Mouse (Mus musculus): ENCODE measurements around the gene Mcat. TPM values are rescaled to one million over a fixed set of nuclear protein-coding genes. Genes with fewer than 3 reads are reported as not detected.

Gene Mcat
- total and polyA plus RNA-seq, 3 experiments: 28.4 to 41.6 (median 41.2) TPM

DNA sequence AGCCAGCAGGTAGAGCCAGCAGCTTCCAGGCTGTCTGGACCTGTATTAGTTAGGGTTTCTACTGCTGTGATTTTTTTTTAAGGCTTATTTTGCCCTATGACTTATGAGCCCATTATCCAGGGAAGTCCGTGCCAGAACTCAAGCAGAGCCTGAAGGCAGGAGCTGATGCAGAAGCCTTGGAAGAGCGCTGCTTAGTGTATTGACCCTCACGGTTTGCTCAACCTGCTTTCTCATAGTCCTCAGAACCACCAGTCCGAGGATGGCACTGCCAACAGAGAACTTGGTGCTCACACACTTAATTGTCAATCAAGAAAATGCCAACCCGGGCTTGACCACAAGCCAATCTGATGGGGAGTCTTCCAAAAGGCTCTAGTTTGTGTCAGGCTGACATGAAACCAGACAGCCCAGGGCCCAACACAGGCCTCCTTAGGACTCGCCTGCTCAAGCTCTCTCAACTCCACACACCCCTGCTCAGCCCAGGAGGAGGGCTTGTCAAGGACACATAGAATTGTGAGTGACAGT, 42.7 kb downstream of the Mcat start:
- H3K79me2 ChIP-seq (replicated peaks; ENCODE audit: control insufficient read depth, extremely low read depth, insufficient read depth, poor library complexity, severe bottlenecking): no peaks in the 10 kb centered on the region
- H3K4me3 ChIP-seq (replicated peaks in 1 of 3; ENCODE audit: low read depth in 2 of 3, low read length in 2 of 3, poor library complexity in 1 of 3): no peak overlapping the region
- no peak overlapping the region for H3K4me2 ChIP-seq (ENCODE audit: insufficient read depth, low read depth, poor library complexity, severe bottlenecking)
- no peak for TF ChIP-seq GABPA (IDR thresholded peaks at IDR 0.05; ENCODE audit: insufficient replicate concordance, low read depth, low read length)
- H3K27ac ChIP-seq (ENCODE audit: insufficient read depth, low read depth): no peak overlapping the region
- peaks cover 57% of the 10 kb centered on the region for H3K27me3 ChIP-seq (replicated peaks)
- no peaks in the 10 kb centered on the region for H3K4me1 ChIP-seq (ENCODE audit: control insufficient read depth in 1 of 2, insufficient read depth in 2 of 2)
- DNase-seq (ENCODE audit: extremely low read depth): no peak
- in situ Hi-C loops (cut with MboI; ENCODE audit: low pct_ligation_motif_present, low pct_unique_long_range_greater_than_20kb, low sequenced_read_pairs): loop anchor here (25.0 kb wide), 1 partner anchor 309 kb away; no protein-coding TSS in a partner anchor
- H3K9me3 ChIP-seq (replicated peaks; ENCODE audit: low read length): peaks cover 16% of the 10 kb centered on the region
- H3K9ac ChIP-seq (ENCODE audit: insufficient read depth, low read depth): no peak overlapping the region
- dilution Hi-C loops (cut with MboI; ENCODE audit: extremely low pct_ligation_motif_present, extremely low pct_unique_long_range_greater_than_20kb, low sequenced_read_pairs): no loop called here
- H3K36me3 ChIP-seq (replicated peaks in 1 of 2; ENCODE audit: control insufficient read depth in 1 of 2, insufficient read depth in 1 of 2, low read length in 1 of 2): no peaks in the 10 kb centered on the region

DNA sequence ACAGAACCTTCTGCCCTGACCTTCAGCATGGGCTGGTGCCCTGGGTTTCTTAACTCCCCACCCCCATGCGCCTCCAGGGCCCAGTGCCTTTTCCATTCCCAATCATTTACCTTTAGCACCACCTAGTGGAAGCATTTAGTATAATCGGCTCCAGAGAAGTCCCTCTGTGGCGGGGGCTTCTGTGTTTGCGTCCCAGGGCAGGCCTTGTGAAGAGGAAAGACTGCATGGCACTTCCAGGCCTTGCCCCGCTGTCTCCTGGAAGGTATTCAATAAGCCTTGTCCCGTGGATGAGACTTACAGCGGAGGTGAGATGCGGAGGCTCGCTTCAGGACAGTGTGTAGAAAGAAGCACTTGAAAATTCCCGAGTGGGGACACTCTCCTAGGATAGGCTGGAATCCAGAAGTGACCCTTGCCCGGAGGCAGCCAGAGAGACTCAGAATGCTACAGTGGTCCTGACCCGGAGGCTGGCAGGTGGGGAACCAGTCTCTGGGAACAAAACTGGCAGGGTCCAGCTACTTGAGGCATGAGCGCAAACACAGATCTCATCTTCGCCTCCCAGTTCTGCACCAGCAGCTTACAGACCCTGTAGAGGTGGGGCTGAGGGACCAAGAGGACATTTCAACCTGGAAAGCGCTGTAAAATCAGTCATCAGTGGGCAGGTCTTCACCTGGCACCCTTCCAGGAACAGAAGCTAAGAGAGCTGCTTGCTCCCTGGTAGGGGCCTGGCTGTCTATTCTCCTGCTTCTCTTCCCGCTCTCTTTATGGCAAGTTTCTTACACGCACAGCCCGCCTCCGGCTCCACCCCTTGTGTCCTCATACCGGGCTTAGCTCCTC, 45.2 kb downstream of the Mcat start:
- no peaks in the 10 kb centered on the region for H3K36me3 ChIP-seq (replicated peaks in 1 of 2; ENCODE audit: control insufficient read depth in 1 of 2, insufficient read depth in 1 of 2, low read length in 1 of 2)
- no peaks in the 10 kb centered on the region for H3K79me2 ChIP-seq (replicated peaks; ENCODE audit: control insufficient read depth, extremely low read depth, insufficient read depth, poor library complexity, severe bottlenecking)
- no peaks in the 10 kb centered on the region for H3K4me1 ChIP-seq (ENCODE audit: control insufficient read depth in 1 of 2, insufficient read depth in 2 of 2)
- no peak overlapping the region for H3K9ac ChIP-seq (ENCODE audit: insufficient read depth, low read depth)
- TF ChIP-seq CTCF (conservative IDR thresholded peaks at IDR 0.05 in 1 of 2, IDR thresholded peaks at IDR 0.05 in 1 of 2; ENCODE audit: low read depth in 2 of 2, low read length in 2 of 2) (peak; percentile 31 to 87), CHD2 (IDR thresholded peaks at IDR 0.05; ENCODE audit: low read length) (peak; percentile 81), MXI1 (IDR thresholded peaks at IDR 0.05; ENCODE audit: low read depth, low read length) (no peak), SMC3 (IDR thresholded peaks at IDR 0.05; ENCODE audit: low read depth, low read length) (peak; percentile 79), RAD21 (IDR thresholded peaks at IDR 0.05; ENCODE audit: low read depth, low read length) (peak; percentile 91), TCF12 (IDR thresholded peaks at IDR 0.05; ENCODE audit: low read depth, low read length) (0 out of 2 replicates have a peak, but pooled peaks have one; percentile 21), MAX (IDR thresholded peaks at IDR 0.05; ENCODE audit: low read length) (0 out of 2 replicates have a peak, but pooled peaks have one; percentile 36), ZKSCAN1 (IDR thresholded peaks at IDR 0.05; ENCODE audit: borderline replicate concordance, low read depth, low read length) (no peak), ZC3H11A (IDR thresholded peaks at IDR 0.05; ENCODE audit: low read depth, low read length) (peak; percentile 61), IRF4 (IDR thresholded peaks at IDR 0.05; ENCODE audit: low read depth, low read length) (no peak), ZMIZ1 (IDR thresholded peaks at IDR 0.05; ENCODE audit: low read depth, low read length) (no peak), HCFC1 (IDR thresholded peaks at IDR 0.05; ENCODE audit: low read depth, low read length) (peak; percentile 23; the same call in 1 of the 2 replicates), MAZ (IDR thresholded peaks at IDR 0.05; ENCODE audit: low read depth, low read length) (peak; percentile 46; the same call in 1 of the 2 replicates), POLR2AphosphoS2 (IDR thresholded peaks at IDR 0.05; ENCODE audit: low read depth, low read length) (no peak), BHLHE40 (IDR thresholded peaks at IDR 0.05; ENCODE audit: low read depth, low read length) (0 out of 2 replicates have a peak, but pooled peaks have one; percentile 20), MYC (IDR thresholded peaks at IDR 0.05; ENCODE audit: low read depth, low read length) (0 out of 2 replicates have a peak, but pooled peaks have one; percentile 17), GABPA (IDR thresholded peaks at IDR 0.05; ENCODE audit: insufficient replicate concordance, low read depth, low read length) (no peak)
- H3K9me3 ChIP-seq (replicated peaks; ENCODE audit: low read length): peaks cover 16% of the 10 kb centered on the region
- no peak overlapping the region for H3K4me3 ChIP-seq (replicated peaks in 1 of 3; ENCODE audit: low read depth in 2 of 3, low read length in 2 of 3, poor library complexity in 1 of 3)
- peaks cover 50% of the 10 kb centered on the region for H3K27me3 ChIP-seq (replicated peaks)
- dilution Hi-C loops (cut with MboI; ENCODE audit: extremely low pct_ligation_motif_present, extremely low pct_unique_long_range_greater_than_20kb, low sequenced_read_pairs): no loop called here
- no peak overlapping the region for H3K4me2 ChIP-seq (ENCODE audit: insufficient read depth, low read depth, poor library complexity, severe bottlenecking)
- in situ Hi-C loops (cut with MboI; ENCODE audit: low pct_ligation_motif_present, low pct_unique_long_range_greater_than_20kb, low sequenced_read_pairs): loop anchor here (25.0 kb wide), 1 partner anchor 306 kb away; no protein-coding TSS in a partner anchor
- H3K27ac ChIP-seq (ENCODE audit: insufficient read depth, low read depth): no peak overlapping the region
- DNase-seq (ENCODE audit: extremely low read depth): peak; percentile 72
